Mouse (Mus musculus): ENCODE measurements at regions not wholly inside any gene's neighbourhood (a gene's known extent, or its start where the extent isn't known, plus 50 kb on each side); places are given as distances from the start of the nearest gene placed in this dataset.

GRCm38 (mm10) chr16:30736662-30737326 is 137.3 kb downstream of the Fam43a start:
- no peaks in the 10 kb centered on the region for H3K27me3 ChIP-seq (ENCODE audit: control insufficient read depth, insufficient read depth, low read length)
- H3K4me1 ChIP-seq (ENCODE audit: control insufficient read depth, insufficient read depth, low read length): peaks cover 12% of the 10 kb centered on the region
- no peak overlapping the region for H3K4me3 ChIP-seq (replicated peaks; ENCODE audit: low read length)
- no peaks in the 10 kb centered on the region for H3K9me3 ChIP-seq (replicated peaks; ENCODE audit: control insufficient read depth, low read length)
- ATAC-seq (ENCODE audit: insufficient read depth, low FRiP score): peak; percentile 37; the same call in 1 of the 2 replicates
- no peaks in the 10 kb centered on the region for H3K36me3 ChIP-seq (ENCODE audit: control insufficient read depth, insufficient read depth, low read length)
- 0 out of 2 replicates have a peak overlapping the region, but pooled peaks have one; percentile 18 for H3K9ac ChIP-seq (ENCODE audit: low read length)
- no peak overlapping the region for H3K4me2 ChIP-seq (ENCODE audit: low read depth, low read length)
- peak overlapping the region; percentile 68 for H3K27ac ChIP-seq (ENCODE audit: low read length)
- WGBS: 50% methylated on average over 17 of the region's 17 CpGs

DNA sequence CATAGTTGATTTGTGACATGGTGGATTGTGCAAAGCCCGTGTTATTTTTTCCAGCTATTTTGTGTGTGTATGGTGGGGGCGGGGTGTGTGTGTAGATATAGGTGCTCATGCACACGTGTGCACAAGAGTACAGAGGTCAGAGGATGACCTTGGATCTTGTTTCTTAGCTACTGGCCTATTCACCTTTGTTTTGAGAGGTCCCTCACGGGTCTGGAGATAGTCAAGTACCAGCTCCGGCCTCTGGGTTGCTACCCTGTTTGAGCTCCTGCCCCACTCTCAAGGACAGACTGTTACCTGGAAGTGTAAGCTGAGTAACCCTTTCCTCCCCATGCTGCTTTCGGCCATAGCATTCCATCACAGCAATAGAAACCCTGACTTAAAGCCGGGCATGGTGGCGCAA is 138.0 kb downstream of the Fam43a start:
- Histone ChIP-seq H3K9me3 (replicated peaks; ENCODE audit: control insufficient read depth, low read length) (no peaks in the 10 kb centered on the region), H3K27ac (ENCODE audit: low read length) (no peak overlapping the region), H3K9ac (ENCODE audit: low read length) (no peak overlapping the region), H3K4me2 (ENCODE audit: low read depth, low read length) (no peak overlapping the region), H3K4me3 (replicated peaks; ENCODE audit: low read length) (no peak overlapping the region), H3K36me3 (ENCODE audit: control insufficient read depth, insufficient read depth, low read length) (no peaks in the 10 kb centered on the region), H3K4me1 (ENCODE audit: control insufficient read depth, insufficient read depth, low read length) (peaks cover 12% of the 10 kb centered on the region), H3K27me3 (ENCODE audit: control insufficient read depth, insufficient read depth, low read length) (no peaks in the 10 kb centered on the region)
- no peak for ATAC-seq (ENCODE audit: insufficient read depth, low FRiP score)
- 75% methylated on average over 8 of the region's 8 CpGs for WGBS

DNA sequence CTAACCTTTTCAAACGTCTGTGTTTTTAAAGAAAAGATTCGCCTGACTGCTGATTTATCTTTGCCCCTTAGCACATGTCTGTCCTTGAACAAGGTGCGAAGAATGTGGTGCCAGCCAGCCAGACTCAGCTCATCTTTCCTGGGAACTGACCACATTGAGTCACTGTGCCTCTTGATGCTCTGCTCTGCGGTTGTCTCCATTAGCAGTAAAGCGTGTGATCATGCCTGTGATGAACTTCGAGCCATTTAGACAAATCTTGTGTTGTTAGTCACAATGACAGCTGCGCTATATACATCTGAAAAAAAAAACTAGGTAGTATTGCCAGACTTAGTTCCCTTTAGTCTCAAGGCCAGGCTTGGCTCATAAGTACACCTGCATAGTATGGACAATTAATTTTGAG is 140.1 kb downstream of the Fam43a start:
- peaks cover 16% of the 10 kb centered on the region for H3K4me1 ChIP-seq (ENCODE audit: control insufficient read depth, insufficient read depth, low read length)
- H3K4me3 ChIP-seq (replicated peaks; ENCODE audit: low read length): no peak overlapping the region
- H3K4me2 ChIP-seq (ENCODE audit: low read depth, low read length): no peak overlapping the region
- H3K27ac ChIP-seq (ENCODE audit: low read length): no peak overlapping the region
- no peaks in the 10 kb centered on the region for H3K36me3 ChIP-seq (ENCODE audit: control insufficient read depth, insufficient read depth, low read length)
- no peaks in the 10 kb centered on the region for H3K9me3 ChIP-seq (replicated peaks; ENCODE audit: control insufficient read depth, low read length)
- no peak overlapping the region for H3K9ac ChIP-seq (ENCODE audit: low read length)
- 76% methylated on average over 7 of the region's 7 CpGs for WGBS
- no peak for ATAC-seq (ENCODE audit: insufficient read depth, low FRiP score)
- H3K27me3 ChIP-seq (ENCODE audit: control insufficient read depth, insufficient read depth, low read length): no peaks in the 10 kb centered on the region

DNA sequence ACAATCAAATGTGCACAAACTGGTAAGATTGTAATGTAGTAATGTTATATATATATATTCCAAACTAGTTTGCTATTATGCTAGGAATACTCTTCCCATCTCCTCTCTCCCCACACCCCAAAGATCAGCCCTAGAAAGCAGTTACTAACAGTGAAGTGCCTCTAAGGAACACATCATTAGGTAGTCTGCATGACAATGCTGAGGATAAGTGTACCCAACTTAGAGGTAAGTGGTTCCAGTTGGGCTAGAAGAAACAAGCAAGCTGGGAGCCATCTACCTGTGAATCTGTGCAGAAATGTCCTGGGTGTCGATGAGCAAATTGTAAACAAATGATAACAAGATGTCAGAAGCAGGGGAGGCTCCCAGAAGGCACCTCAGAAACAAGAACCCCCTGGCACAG is 141.7 kb downstream of the Fam43a start:
- Histone ChIP-seq H3K27me3 (ENCODE audit: control insufficient read depth, insufficient read depth, low read length) (no peaks in the 10 kb centered on the region), H3K36me3 (ENCODE audit: control insufficient read depth, insufficient read depth, low read length) (no peaks in the 10 kb centered on the region), H3K4me2 (ENCODE audit: low read depth, low read length) (no peak overlapping the region), H3K4me1 (ENCODE audit: control insufficient read depth, insufficient read depth, low read length) (peaks cover 22% of the 10 kb centered on the region), H3K9ac (ENCODE audit: low read length) (no peak overlapping the region), H3K9me3 (replicated peaks; ENCODE audit: control insufficient read depth, low read length) (no peaks in the 10 kb centered on the region), H3K4me3 (replicated peaks; ENCODE audit: low read length) (no peak overlapping the region), H3K27ac (ENCODE audit: low read length) (no peak overlapping the region)
- ATAC-seq (ENCODE audit: insufficient read depth, low FRiP score): no peak
- WGBS: 55% methylated on average over 1 of the region's 1 CpGs

GRCm38 (mm10) chr16:30742474-30742873 is 143.0 kb downstream of the Fam43a start:
- ATAC-seq (ENCODE audit: insufficient read depth, low FRiP score): no peak
- peaks cover 16% of the 10 kb centered on the region; the same call in 1 of the 2 replicates for H3K4me1 ChIP-seq (ENCODE audit: control insufficient read depth, insufficient read depth, low read length)
- no peaks in the 10 kb centered on the region for H3K9me3 ChIP-seq (replicated peaks; ENCODE audit: control insufficient read depth, low read length)
- WGBS: 63% methylated on average over 6 of the region's 6 CpGs
- no peak overlapping the region for H3K4me3 ChIP-seq (replicated peaks; ENCODE audit: low read length)
- no peak overlapping the region for H3K27ac ChIP-seq (ENCODE audit: low read length)
- no peaks in the 10 kb centered on the region for H3K36me3 ChIP-seq (ENCODE audit: control insufficient read depth, insufficient read depth, low read length)
- H3K27me3 ChIP-seq (ENCODE audit: control insufficient read depth, insufficient read depth, low read length): no peaks in the 10 kb centered on the region
- H3K9ac ChIP-seq (ENCODE audit: low read length): no peak overlapping the region
- H3K4me2 ChIP-seq (ENCODE audit: low read depth, low read length): no peak overlapping the region

DNA sequence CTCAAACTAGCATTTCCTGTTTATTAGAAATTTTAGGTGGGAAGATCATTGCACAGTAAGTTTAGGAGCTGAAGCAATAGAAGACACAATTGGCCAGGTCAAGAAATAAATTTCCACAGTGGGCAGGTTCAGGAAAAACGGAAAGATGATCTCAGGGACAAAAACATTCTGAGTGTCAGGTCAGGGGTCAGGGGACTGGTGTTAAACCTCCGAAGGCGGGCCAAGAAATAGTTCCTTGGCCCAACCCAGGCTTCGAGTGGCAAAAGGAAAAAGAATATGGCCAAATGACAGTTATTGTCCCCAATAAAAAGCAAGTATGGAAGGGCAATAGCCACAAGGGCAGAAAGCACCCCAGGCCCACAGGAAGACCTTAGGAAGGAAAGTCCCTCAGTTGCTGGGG is 144.0 kb downstream of the Fam43a start:
- H3K36me3 ChIP-seq (ENCODE audit: control insufficient read depth, insufficient read depth, low read length): no peaks in the 10 kb centered on the region
- WGBS: 72% methylated on average over 4 of the region's 4 CpGs
- no peak overlapping the region for H3K9ac ChIP-seq (ENCODE audit: low read length)
- H3K27ac ChIP-seq (ENCODE audit: low read length): no peak overlapping the region
- no peak overlapping the region for H3K4me3 ChIP-seq (replicated peaks; ENCODE audit: low read length)
- peaks cover 16% of the 10 kb centered on the region; the same call in 1 of the 2 replicates for H3K4me1 ChIP-seq (ENCODE audit: control insufficient read depth, insufficient read depth, low read length)
- ATAC-seq (ENCODE audit: insufficient read depth, low FRiP score): no peak
- H3K9me3 ChIP-seq (replicated peaks; ENCODE audit: control insufficient read depth, low read length): no peaks in the 10 kb centered on the region
- H3K27me3 ChIP-seq (ENCODE audit: control insufficient read depth, insufficient read depth, low read length): no peaks in the 10 kb centered on the region
- no peak overlapping the region for H3K4me2 ChIP-seq (ENCODE audit: low read depth, low read length)

GRCm38 (mm10) chr16:30744237-30744636 is 144.7 kb downstream of the Fam43a start:
- Histone ChIP-seq H3K27ac (ENCODE audit: low read length) (no peak overlapping the region), H3K36me3 (ENCODE audit: control insufficient read depth, insufficient read depth, low read length) (no peaks in the 10 kb centered on the region), H3K9me3 (replicated peaks; ENCODE audit: control insufficient read depth, low read length) (no peaks in the 10 kb centered on the region), H3K4me2 (ENCODE audit: low read depth, low read length) (no peak overlapping the region), H3K9ac (ENCODE audit: low read length) (no peak overlapping the region), H3K4me1 (ENCODE audit: control insufficient read depth, insufficient read depth, low read length) (peaks cover 16% of the 10 kb centered on the region; the same call in 1 of the 2 replicates), H3K4me3 (replicated peaks; ENCODE audit: low read length) (no peak overlapping the region), H3K27me3 (ENCODE audit: control insufficient read depth, insufficient read depth, low read length) (no peaks in the 10 kb centered on the region)
- WGBS: 53% methylated on average over 7 of the region's 7 CpGs
- ATAC-seq (ENCODE audit: insufficient read depth, low FRiP score): no peak

- H3K36me3 ChIP-seq (ENCODE audit: control insufficient read depth, insufficient read depth, low read length): no peaks in the 10 kb centered on the region
- no peak overlapping the region for H3K27ac ChIP-seq (ENCODE audit: low read length)
- H3K4me3 ChIP-seq (replicated peaks; ENCODE audit: low read length): no peak overlapping the region
- H3K9ac ChIP-seq (ENCODE audit: low read length): no peak overlapping the region
- no peaks in the 10 kb centered on the region for H3K27me3 ChIP-seq (ENCODE audit: control insufficient read depth, insufficient read depth, low read length)
- H3K4me2 ChIP-seq (ENCODE audit: low read depth, low read length): no peak overlapping the region
- ATAC-seq (ENCODE audit: insufficient read depth, low FRiP score): no peak
- peaks cover 16% of the 10 kb centered on the region; the same call in 1 of the 2 replicates for H3K4me1 ChIP-seq (ENCODE audit: control insufficient read depth, insufficient read depth, low read length)
- WGBS: 44% methylated on average over 11 of the region's 11 CpGs
- no peaks in the 10 kb centered on the region for H3K9me3 ChIP-seq (replicated peaks; ENCODE audit: control insufficient read depth, low read length)
Observed at GRCm38 (mm10) chr16:30745598-30746181, 146.2 kb downstream of the Fam43a start.

DNA sequence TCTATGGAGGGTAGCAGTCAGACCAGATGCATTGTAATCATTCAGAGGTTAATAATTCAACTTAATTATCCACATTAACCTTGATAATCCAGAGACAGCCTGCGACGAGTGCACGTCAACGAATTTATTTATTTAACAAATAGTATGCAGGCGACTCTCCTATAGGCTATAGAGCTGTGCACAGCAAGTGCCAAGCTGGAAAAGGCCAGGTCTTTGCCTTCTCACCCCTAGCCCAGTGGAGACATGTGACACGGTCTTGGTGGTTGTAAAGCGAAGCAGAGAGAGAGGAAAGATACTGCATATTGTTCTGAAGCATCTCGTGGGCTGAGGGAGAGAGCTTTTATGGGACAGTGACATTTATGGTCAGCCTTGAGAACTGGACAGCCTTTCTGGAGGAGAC is 146.7 kb downstream of the Fam43a start:
- H3K27ac ChIP-seq (ENCODE audit: low read length): no peak overlapping the region

More for the DNA sequence above, 146.7 kb downstream of the Fam43a start:
- WGBS: 60% methylated on average over 8 of the region's 8 CpGs
- no peak for ATAC-seq (ENCODE audit: insufficient read depth, low FRiP score)
- Histone ChIP-seq H3K27me3 (ENCODE audit: control insufficient read depth, insufficient read depth, low read length) (no peaks in the 10 kb centered on the region), H3K9me3 (replicated peaks; ENCODE audit: control insufficient read depth, low read length) (no peaks in the 10 kb centered on the region), H3K36me3 (ENCODE audit: control insufficient read depth, insufficient read depth, low read length) (no peaks in the 10 kb centered on the region), H3K9ac (ENCODE audit: low read length) (no peak overlapping the region), H3K4me2 (ENCODE audit: low read depth, low read length) (no peak overlapping the region), H3K4me1 (ENCODE audit: control insufficient read depth, insufficient read depth, low read length) (peaks cover 16% of the 10 kb centered on the region; the same call in 1 of the 2 replicates), H3K4me3 (replicated peaks; ENCODE audit: low read length) (no peak overlapping the region)

All from stomach, embryonic 16.5 days (tissue).